Mouse (Mus musculus): ENCODE results near the gene Atp6v0c.
"Not testable (repeated sequence)": the region's sequence is repeated elsewhere in the genome, so short reads cannot be mapped to it uniquely, and the experiment has no call there.

Gene Atp6v0c

DNA sequence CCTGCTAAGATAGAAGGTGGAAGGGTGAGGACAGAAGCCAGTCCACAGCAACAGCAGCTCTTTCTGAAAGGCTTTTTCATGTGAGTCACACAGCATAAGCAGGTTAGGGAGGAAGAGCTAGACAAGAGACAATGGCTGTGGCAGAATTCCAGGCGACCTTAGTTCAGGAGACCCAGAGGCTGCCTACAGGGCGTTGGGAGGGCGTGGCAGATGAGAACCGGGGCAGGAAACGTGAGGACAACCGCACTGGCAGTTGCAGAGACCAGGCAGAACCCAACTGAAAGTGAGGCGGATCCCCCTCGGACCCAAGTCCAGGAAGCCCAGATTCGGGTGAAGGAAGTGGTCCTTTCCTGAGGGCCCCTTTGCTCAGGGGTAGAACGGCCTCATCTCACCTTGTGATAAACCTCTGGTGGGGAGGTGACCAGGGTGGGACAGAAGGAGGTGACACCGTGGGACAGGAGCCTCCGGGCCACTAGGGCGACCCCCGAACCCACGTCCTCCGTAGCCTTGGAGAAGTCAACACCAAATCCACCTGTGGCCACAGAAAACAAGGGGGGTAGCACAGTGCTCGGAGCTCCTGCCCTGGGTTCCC is 6.8 kb downstream of the Atp6v0c start:
- in situ Hi-C loops (cut with MboI; ENCODE audit: unreplicated experiment in 2 of 2) = no loop called here

DNA sequence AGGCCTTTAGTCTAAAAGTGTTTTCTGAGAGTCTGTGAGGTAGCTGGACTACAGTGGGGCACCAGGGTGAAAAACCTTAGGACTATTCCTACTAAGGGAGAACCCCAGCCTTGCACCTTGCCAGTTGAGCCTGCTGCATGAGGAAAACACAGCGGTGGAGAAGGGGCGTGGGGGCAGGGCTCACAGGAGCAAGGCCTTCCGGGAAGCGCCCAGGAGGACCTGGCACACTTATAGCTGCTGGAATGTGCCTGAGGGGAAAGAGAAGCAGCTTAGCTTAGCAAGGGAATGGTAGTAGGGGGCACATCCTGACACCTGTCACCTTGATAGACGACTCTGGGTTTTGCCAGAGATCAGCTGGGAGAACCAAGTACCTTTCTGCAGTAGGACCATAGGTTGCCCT is 8.0 kb downstream of the Atp6v0c start:
- in situ Hi-C loops (cut with MboI; ENCODE audit: unreplicated experiment in 2 of 2) = no loop called here

DNA sequence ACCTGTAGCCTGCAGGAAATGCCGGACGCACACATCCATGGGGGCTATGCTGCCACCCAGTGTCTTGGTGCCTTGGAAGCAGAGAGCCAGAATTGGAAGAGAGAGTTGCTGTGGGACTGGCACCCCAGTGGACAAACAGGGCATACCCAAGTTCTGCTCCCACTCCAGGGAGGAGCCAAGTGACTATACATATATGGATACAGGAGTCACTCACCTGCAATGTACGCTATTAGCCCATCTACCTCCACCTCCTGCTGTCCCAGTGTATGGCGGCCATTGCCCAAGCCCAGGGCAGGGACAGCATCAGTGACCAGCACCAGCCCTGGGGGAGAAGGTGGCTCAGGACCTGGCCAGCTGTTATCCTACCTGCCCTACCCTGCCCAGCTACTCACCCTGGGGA is 12.0 kb downstream of the Atp6v0c start:
- in situ Hi-C loops (cut with MboI; ENCODE audit: unreplicated experiment in 2 of 2) = no loop called here

DNA sequence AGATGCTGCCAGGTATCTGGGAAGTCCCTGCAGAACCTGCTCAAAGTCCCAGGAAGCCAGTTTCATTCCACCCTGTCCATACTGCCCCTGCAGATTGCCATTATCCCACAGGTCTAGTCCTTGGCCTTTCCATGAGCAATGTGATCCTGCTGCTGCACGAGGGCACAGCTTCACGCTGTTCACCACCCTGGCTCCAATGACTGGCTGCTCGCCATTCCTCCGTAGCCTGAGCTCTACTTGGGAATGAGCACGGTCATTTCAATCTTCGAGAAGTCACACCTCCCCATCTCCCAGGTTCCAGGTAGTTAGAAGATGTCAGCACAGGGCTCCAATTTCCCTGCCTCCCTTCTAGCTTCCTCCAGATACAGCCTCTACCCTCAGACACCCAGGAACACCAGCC is 12.4 kb downstream of the Atp6v0c start:
- in situ Hi-C loops (cut with MboI; ENCODE audit: unreplicated experiment in 2 of 2) = no loop called here

DNA sequence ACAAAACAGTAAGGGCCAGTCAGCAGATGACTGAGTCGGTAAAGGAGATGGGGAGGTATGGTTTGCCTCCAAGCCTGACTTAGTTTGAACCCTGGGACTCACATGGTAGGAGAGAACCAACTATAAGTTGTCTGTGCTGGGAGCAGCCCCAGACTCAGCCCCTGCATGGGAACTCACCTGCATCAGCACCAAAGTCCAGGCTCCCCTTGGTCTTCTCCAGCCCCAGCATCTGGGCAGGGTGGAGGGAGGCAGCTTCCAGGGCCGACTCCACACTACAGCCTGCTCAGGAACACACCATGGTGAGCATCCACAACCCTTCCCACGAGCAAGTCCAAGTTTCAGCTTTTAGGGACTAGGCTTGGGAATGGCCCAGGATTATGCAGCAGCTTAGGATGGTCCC is 13.1 kb downstream of the Atp6v0c start:
- in situ Hi-C loops (cut with MboI; ENCODE audit: unreplicated experiment in 2 of 2) = no loop called here

DNA sequence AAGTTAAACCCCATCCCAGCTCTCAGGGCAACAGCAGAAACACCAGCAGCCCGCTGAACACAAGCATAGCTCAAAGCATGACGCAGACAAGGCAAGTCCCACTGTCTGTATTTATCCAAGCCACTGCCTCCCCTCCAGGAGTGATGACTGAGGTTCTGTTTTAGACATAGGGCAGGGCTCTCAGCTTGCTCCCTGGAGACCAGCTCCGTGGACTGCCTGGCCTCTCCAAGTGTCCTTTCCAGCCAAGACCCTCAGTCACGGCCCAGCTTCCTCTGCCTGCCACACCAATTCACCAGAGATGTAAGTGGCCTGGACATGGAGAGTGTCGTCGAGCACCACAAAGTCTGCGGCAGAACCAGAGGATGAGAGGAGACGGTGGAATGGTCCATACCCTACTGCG is 13.8 kb downstream of the Atp6v0c start:
- in situ Hi-C loops (cut with MboI; ENCODE audit: unreplicated experiment in 2 of 2) = no loop called here

DNA sequence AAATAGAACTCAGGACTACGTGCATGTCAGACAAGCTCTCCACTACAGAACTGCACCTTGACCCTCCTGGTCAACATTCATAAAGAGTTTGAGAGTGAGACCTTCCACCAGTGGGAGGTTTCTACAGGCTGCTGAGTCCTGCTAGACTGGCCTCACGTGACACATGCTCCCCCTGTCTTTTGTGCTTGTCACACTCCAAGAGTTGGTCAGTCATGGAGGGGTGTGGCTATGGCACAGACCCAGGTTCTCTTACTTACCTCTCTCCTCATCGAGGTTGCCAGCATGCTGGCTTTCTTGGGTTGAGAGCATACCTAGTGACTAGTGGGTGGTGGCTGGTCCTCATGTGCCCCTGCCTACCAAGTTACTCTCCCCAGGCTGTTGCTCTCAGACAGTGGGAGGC is 15.0 kb downstream of the Atp6v0c start:
- in situ Hi-C loops (cut with MboI; ENCODE audit: unreplicated experiment in 2 of 2) = no loop called here

DNA sequence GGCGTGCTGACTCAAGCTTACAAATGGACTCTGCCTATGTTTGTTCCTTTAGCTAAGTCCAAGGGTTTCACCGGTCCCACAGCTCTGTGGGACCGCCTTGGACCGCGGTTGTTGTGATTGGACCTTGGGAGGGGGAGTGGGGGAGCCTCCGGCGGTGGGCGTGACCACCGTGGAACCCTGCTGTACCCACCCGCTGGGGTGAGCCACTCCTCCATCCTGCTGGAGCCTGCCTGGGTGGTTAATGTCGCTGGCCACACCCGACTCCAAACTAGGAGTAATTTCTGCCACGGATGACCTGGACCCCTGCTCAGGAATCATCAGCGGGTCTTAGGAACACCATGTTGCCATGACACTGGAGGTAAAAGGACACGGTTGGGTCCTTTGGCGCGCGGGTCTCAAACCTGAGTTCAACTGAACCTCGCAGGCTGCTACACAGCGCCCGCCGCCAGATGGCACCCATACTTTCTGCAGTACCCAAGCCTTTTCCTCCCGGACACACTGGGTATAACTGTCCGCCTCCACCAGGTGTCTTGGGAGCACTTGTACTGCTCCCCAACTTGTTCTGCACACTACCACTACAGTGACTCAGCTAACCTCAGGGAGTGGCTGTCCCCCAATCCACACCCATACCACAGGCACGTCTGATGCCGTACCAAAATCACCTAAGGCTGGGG is 17.5 kb downstream of the Atp6v0c start:
- in situ Hi-C loops (cut with MboI; ENCODE audit: unreplicated experiment in 2 of 2) = no loop called here

DNA sequence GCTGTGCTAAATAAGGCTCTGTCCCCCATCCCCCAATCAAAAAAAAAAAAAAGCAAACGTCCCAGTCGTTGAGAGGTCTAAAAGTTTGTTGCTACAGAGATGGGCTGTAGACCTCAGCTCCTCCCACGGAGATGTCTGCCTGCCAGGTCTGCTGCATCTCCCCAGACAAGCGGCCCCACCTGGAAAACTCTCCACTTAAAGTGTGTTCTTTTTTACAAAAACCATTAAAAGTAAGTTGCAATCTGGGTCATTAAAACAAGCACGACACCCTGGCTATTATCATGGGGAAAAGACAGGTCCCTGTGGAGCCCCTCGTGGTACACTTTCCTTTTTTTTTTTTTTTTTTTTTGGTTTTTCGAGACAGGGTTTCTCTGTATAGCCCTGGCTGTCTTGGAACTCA is 18.1 kb downstream of the Atp6v0c start:
- in situ Hi-C loops (cut with MboI; ENCODE audit: unreplicated experiment in 2 of 2) = no loop called here

DNA sequence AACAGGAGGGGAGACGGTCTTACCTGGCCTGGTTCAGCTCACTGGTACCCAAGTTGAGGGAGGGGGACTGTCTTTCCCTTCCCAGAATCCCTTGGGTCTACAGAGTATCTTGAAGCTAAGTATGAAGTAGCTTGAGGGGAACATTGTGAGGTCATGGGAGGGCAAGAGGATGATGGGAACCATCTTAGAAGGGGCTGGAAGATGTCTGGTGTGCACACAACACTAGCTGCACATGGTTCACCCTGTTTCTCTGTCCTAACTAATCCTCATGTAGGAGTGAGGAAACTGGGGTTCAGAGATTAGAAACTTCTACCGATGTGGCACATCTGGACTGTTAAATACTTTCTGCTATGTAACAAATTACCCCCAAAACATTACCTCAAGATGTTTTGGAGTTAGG is 18.7 kb downstream of the Atp6v0c start, which contains the start of gene Pdpk1:
TSS of gene Pdpk1 (minus strand) at position 101 of the 400 bp plus-strand sequence.
- in situ Hi-C loops (cut with MboI; ENCODE audit: unreplicated experiment in 2 of 2) = no loop called here

DNA sequence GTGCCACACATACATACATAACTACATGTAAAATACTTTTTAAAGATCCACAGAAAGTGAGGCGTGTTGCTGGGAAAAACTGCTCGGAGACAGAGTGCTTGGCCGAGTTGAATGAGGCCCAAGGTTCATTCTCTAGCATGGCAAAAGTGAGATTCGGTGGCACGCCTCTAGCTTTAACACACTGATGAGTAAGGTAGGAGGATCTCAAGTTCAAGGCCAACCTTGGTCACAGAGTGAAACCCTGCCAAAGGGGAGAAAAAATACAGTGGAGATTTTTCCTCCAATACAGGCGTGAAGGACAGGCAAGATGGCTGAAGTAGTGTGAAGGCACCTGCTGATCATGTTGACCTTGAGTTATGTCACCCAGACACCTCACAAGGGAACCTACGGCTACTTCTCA is 20.1 kb downstream of the Atp6v0c start:
- in situ Hi-C loops (cut with MboI; ENCODE audit: unreplicated experiment in 2 of 2) = no loop called here

DNA sequence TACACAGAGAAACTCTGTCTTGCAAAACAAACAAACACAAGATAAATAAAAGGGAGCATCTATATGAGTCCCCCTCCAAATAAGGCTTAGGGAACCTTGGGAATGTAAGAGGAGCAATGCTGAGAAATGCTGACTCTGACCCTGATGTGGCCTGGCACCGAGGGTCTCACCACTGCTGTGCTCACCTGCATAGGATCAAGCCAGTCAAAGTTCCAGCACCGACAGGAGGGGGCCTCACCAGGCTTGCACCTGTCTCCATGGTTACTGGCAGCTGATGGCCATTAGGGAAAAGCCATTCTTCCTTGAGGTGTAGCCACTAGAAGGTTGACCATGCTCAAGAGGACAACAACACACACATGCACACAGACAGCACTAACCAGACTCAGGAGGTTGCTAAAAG is 26.6 kb downstream of the Atp6v0c start:
- in situ Hi-C loops (cut with MboI; ENCODE audit: unreplicated experiment in 2 of 2) = no loop called here

DNA sequence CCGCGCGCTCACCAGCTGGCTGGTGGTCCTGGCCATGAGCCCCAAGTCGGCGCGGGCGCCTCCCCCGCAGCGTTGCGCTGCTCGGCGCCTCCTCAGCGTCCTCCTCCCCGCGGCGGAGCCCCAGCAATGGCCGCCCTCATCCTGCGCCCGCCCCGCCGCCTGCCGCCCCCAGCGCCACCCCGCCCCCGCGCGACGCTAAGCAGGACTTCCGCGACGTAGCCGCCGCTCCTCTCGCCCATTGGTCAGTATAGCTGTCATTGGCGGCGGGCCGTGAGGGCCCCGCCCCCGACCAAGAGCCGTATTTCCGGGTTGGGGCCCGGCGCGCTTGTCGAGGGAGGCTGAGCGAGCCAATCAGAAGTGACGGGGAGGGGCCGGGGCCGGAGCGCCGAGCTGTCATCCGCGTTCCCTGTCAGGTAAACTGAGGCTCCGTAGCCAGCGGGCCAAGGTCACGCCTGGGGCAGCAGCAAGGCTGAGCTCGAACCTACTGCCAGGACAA is 28.0 kb downstream of the Atp6v0c start:
- in situ Hi-C loops (cut with MboI; ENCODE audit: unreplicated experiment in 2 of 2) = no loop called here

DNA sequence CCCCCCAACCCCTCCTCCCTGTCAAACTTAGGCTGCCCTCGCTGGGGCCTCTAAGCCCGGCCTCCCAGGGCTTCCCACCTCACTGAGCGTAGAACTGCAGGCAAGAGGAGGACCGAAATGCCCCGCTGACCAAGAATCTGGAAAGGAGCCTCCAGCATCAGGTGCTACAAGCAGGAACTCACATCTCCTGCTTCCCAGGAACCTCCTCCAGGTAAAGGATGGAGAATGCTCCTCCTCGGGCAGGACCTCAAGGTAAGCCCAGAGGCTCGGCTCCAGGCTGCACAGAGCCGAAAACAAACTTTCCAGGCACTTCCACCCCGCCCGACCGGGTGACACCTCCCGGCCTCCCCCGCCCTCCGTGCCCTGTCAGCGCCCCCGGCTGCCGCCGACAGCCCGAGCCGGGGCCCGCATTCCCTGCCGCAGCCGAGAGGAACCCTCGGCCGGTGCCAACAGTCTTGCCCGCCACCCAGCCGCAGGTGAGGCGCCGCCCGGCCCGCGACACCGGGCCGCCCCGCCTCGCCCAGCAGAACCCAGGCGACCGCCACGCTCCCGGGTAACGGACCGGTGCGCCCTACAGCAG is 28.6 kb downstream of the Atp6v0c start:
- in situ Hi-C loops (cut with MboI; ENCODE audit: unreplicated experiment in 2 of 2) = no loop called here

DNA sequence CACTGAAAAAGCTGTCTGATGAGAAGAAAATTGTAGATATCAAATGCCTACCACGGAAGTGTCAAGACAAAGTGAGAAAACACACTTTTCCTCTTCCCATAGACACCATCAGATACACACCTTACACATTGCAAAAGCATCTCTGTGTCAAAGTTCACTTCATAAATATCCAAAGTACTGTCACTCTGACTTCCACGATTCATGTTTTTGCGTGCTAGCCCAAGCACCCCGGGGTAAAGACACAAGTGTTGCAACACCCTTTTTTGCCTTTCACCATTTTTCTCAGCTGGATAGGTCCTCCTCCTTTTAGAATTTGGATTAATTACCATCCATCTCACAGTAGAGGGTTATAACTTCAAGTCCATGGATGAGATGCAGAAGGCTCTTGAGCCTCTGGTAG is 29.5 kb downstream of the Atp6v0c start:
- in situ Hi-C loops (cut with MboI; ENCODE audit: unreplicated experiment in 2 of 2) = no loop called here

DNA sequence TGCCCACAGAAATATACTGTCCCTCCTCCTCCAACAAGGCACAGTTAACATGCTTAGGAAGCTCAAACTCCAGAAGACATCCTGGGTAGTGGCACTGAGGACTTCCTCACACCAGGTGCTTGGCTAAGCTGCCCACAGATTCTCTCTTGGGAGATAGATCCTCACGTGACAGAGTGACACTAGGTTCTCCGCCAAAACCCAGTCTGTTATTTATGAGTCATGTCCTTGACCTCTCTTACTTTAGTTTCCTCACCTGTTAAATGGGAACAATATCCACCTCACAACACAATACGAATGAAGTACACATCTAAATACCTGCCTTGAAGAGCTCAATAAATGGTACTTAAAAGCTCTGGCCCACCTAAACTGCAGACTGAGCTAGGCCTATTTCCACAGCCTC is 30.2 kb downstream of the Atp6v0c start:
- in situ Hi-C loops (cut with MboI; ENCODE audit: unreplicated experiment in 2 of 2) = no loop called here

DNA sequence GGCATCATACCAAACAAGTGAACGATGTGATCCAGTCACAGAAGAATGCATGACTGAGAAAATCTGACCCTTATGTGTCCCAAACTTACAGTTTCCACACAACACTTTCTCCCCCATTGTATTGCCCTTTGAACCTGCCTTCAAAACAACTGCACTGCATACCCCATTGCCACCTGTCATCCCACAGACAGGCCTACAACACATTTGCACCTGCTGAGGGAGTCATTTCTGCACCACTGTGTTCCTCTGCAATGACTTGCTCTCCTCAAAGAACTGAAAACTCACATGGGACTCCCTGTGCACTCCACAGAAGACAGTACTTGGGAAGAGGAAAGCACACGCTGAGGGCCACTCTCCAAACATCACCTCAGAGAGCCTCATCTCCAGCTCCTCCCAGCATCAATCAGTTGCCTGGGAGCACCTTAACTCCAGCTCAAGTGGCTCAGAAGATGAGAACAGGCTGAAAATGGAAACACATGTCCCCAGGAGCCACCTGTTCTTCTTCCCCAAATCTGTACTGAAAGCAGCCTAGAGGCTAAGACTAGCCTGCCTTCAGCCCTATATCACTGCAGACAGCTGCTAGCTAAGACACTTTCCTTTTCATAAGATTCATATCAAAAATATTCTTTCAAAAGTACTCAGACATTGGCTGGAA is 32.1 kb downstream of the Atp6v0c start:
- in situ Hi-C loops (cut with MboI; ENCODE audit: unreplicated experiment in 2 of 2) = no loop called here

DNA sequence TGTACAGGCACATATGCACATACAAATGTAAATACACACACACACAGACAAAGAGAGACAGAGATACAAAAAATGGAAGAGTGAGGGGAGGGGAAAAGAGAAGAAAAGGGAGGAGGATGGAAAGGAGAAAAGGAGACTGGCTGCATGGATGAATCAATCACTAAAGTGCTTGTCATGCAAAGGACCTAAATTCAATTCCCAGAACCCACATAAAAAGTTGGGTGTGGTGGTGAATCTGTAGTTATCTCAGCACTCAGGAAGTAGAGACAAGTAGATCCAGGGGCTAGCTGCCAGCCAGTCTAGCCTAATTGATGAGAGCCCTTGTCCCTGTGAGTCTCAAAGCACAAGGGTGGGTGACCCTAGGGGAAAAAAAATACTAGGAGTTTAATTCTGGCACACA is 35.4 kb downstream of the Atp6v0c start:
- in situ Hi-C loops (cut with MboI; ENCODE audit: unreplicated experiment in 2 of 2) = no loop called here

DNA sequence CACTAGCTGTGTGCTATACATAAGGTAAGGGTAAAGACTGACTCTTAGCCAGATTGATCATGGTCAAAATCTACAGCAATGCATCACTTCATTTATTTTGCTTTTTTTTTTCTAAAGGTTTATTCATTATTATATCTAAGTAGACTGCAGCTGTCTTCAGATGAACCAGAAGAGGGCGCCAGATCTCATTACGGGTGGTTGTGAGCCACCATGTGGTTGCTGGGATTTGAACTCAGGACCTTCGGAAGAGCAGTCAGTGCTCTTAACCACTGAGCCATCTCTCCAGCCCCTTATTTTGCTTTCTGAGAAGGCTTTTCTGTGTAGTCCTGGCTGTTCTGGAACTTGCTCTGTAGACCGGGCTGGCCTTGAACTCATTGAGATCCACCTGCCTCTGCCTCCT is 36.6 kb downstream of the Atp6v0c start:
- in situ Hi-C loops (cut with MboI; ENCODE audit: unreplicated experiment in 2 of 2) = not testable (repeated sequence)

DNA sequence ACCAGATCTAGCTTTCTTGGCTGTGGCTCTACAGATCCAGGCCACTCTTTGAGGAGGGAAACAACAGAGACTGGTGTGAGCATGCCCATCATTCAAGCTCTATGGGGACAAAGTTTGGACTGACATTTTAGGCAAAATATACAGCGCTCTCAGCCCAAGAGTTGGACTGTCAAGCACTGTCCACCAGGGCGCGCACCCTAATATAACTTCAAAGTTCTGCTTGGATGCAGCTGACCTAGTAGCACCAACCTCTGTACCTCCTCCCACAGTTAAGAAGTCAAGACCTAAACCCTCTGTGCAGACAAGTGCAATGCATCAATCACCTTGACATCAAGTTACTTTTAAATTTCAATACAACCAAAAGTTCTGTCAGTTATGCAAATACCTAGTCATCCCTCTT is 37.9 kb downstream of the Atp6v0c start:
- in situ Hi-C loops (cut with MboI; ENCODE audit: unreplicated experiment in 2 of 2) = no loop called here

DNA sequence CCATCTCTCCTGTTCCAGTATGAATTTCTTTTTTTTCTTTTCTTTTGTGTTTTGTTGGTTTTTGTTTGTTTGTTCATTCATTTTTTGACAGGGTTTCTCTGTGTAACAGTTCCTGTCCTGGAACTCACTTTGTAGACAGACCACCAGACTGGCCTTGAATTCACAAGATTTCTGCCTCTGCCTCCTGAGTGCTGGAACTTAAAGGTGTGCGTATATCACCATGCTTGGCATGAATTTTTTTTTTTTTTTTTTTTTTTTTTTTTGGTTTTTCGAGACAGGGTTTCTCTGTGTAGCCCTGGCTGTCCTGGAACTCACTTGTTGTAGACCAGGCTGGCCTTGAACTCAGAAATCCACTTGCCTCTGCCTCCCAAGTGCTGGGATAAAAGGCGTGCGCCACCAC is 40.3 kb downstream of the Atp6v0c start:
- in situ Hi-C loops (cut with MboI; ENCODE audit: unreplicated experiment in 2 of 2) = not testable (repeated sequence)

DNA sequence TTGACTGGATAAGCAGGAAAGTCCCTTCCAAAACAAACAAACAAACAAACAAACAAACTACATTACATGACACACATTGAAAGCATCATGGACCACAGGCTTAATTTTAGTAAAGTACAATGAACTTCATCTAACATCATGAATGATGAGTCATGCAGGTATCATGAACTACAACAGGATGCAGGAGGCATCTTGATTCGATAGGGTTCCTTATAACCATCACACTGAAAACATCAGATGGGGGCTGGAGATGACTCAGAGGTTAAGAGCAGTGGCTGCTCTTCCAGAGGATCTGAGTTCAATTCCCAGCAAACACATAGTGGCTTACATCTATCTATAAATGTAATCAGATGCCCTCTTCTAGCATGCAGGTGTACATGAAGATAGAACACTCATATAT is 41.9 kb downstream of the Atp6v0c start:
- in situ Hi-C loops (cut with MboI; ENCODE audit: unreplicated experiment in 2 of 2) = no loop called here

Data from v-Abl transformed pro-B cells (cell line).